Mouse (Mus musculus) liver, adult 2 months (tissue): ENCODE measurements around the gene Actr2.

ENCODE experiments used
- CTCF ChIP-seq: fragments of 200-500 bp; IDR thresholded peaks from 2 replicates; pipeline ENCODE4 v1.5.1; 2011; ENCODE audit warnings: low read depth, low read length, control low read depth
- POLR2A ChIP-seq: fragments of 200-500 bp; IDR thresholded peaks from 2 replicates; pipeline ENCODE4 v1.6.1; 2011; ENCODE audit warnings: low read length, control low read depth; ENCODE audit not compliant: insufficient read depth; ENCODE audit errors: extremely low read depth

DNA sequence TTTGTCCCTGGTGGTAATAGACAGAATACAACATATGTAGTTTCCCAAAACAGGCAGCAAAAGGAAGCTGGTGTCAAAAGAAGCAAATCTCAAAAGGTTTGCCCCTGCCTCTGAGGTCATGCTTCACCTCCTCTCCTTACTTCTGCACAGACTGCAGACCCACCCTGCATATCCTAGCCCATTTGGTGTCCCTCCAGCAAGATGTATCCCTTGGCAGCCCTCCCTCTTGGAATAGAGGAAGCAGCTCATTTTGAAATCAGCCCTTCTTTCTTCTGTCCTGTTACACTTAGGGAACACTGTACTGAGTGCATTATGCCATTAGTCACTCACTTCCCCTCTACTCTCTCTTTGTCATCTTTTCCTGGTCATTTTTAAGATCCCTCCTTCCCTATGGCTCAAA is 46.2 kb upstream of the Actr2 start:
- TF ChIP-seq POLR2A (no peak), CTCF (no peak)
